In the genomic region with DNA sequence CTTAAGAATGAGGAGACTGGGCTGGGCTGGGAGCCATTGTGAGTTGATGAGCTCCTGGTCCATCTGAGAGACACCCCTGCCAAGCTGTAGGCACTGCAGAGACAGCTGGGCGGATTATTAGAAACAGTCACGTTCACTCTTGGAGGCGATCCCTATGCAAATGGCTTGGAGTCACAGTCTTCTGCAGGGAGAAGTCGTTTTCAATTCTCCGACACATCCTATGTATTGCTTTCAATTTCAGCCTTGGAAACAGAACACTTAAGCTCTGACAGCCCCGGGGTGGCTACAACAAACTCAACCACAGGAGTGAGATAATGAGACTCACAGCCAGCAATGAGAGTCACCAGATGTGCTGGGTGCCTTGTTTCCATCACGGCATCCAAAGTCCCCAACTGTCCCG, we compare ENCODE assay signal across 11 mouse cellular contexts.
DNase-seq lines count a peak whose midpoint lies in the region; ATAC-seq and TF ChIP-seq lines count a peak whose summit lies in the region.
"Had no signal": no experiment of that assay in that cellular context is flagged by ENCODE, and none has a peak within 500 bp of the region (broad histone marks: within the 10 kb centered on the region; RNA-seq: fewer than 3 reads in every experiment).

No protein-coding gene starts in this region.

- WGBS in heart, embryonic 12.5 days = 21% methylated on average over 8 of the region's 8 CpGs
- 6% methylated on average over 8 of the region's 8 CpGs for WGBS in midbrain, postnatal 0 days
- 4% methylated on average over 8 of the region's 8 CpGs for WGBS in midbrain, embryonic 15.5 days
- 21% methylated on average over 8 of the region's 8 CpGs for WGBS in hindbrain, embryonic 16.5 days

- H3K27me3 ChIP-seq in heart, embryonic 12.5 days (replicated peaks) = peaks cover 17% of the 10 kb centered on the region
- no peaks in the 10 kb centered on the region for H3K27me3 ChIP-seq in midbrain, postnatal 0 days (ENCODE audit: insufficient read depth, low read length)
- peaks cover 4% of the 10 kb centered on the region for H3K27me3 ChIP-seq in midbrain, embryonic 15.5 days (replicated peaks)
- no peaks in the 10 kb centered on the region for H3K27me3 ChIP-seq in hindbrain, embryonic 16.5 days (replicated peaks; ENCODE audit: control insufficient read depth, insufficient read depth, low read length)

- no peaks in the 10 kb centered on the region for H3K36me3 ChIP-seq in heart, embryonic 12.5 days
- H3K36me3 ChIP-seq in midbrain, postnatal 0 days (ENCODE audit: insufficient read depth, low read length) = no peaks in the 10 kb centered on the region
- no peaks in the 10 kb centered on the region for H3K36me3 ChIP-seq in midbrain, embryonic 15.5 days (replicated peaks)
- no peaks in the 10 kb centered on the region for H3K36me3 ChIP-seq in hindbrain, embryonic 16.5 days (ENCODE audit: control insufficient read depth, insufficient read depth, low read length)
- H3K36me3 ChIP-seq: midbrain, embryonic 12.5 days had no signal

- H3K4me2 ChIP-seq in heart, embryonic 12.5 days = peak overlapping the region; percentile 31; the same call in 1 of the 2 replicates
- H3K4me2 ChIP-seq in midbrain, postnatal 0 days (ENCODE audit: low read depth, low read length, poor library complexity, severe bottlenecking) = no peak overlapping the region
- no peak overlapping the region for H3K4me2 ChIP-seq in midbrain, embryonic 15.5 days
- H3K4me2 ChIP-seq in hindbrain, embryonic 16.5 days (ENCODE audit: low read length) = peak overlapping the region; percentile 9; the same call in 1 of the 2 replicates
- H3K4me2 ChIP-seq: midbrain, embryonic 12.5 days had no signal

- H3K27ac ChIP-seq in heart, embryonic 12.5 days (ENCODE audit: poor library complexity, severe bottlenecking) = no peak overlapping the region
- H3K27ac ChIP-seq in midbrain, postnatal 0 days (ENCODE audit: low read depth, low read length) = no peak overlapping the region
- H3K27ac ChIP-seq in midbrain, embryonic 15.5 days = no peak overlapping the region
- no peak overlapping the region for H3K27ac ChIP-seq in hindbrain, embryonic 16.5 days (ENCODE audit: low read depth, low read length)
- H3K27ac ChIP-seq: midbrain, embryonic 12.5 days had no signal

- H3K4me1 ChIP-seq in heart, embryonic 12.5 days (replicated peaks) = no peaks in the 10 kb centered on the region
- H3K4me1 ChIP-seq in midbrain, postnatal 0 days (ENCODE audit: insufficient read depth, low read length) = peaks cover 10% of the 10 kb centered on the region; the same call in 1 of the 2 replicates
- peaks cover 23% of the 10 kb centered on the region for H3K4me1 ChIP-seq in midbrain, embryonic 15.5 days
- H3K4me1 ChIP-seq in hindbrain, embryonic 16.5 days (ENCODE audit: control insufficient read depth, insufficient read depth, low read depth, low read length) = peaks cover 5% of the 10 kb centered on the region

- H3K9me3 ChIP-seq in heart, embryonic 12.5 days (replicated peaks) = no peaks in the 10 kb centered on the region
- H3K9me3 ChIP-seq in midbrain, postnatal 0 days (ENCODE audit: low read length) = no peaks in the 10 kb centered on the region
- H3K9me3 ChIP-seq in midbrain, embryonic 15.5 days = no peaks in the 10 kb centered on the region
- H3K9me3 ChIP-seq in hindbrain, embryonic 16.5 days (ENCODE audit: control insufficient read depth, low read length) = no peaks in the 10 kb centered on the region
- H3K9me3 ChIP-seq: midbrain, embryonic 12.5 days had no signal

- no peak overlapping the region for H3K9ac ChIP-seq in heart, embryonic 12.5 days
- no peak overlapping the region for H3K9ac ChIP-seq in midbrain, postnatal 0 days (replicated peaks; ENCODE audit: low read length, poor library complexity, severe bottlenecking)
- H3K9ac ChIP-seq in midbrain, embryonic 15.5 days = no peak overlapping the region
- H3K9ac ChIP-seq in hindbrain, embryonic 16.5 days (ENCODE audit: low read depth, low read length) = no peak overlapping the region
- H3K9ac ChIP-seq: midbrain, embryonic 12.5 days had no signal

- H3K4me3 ChIP-seq in heart, embryonic 12.5 days = no peak overlapping the region
- no peak overlapping the region for H3K4me3 ChIP-seq in midbrain, postnatal 0 days (ENCODE audit: low read depth, low read length)
- H3K4me3 ChIP-seq in midbrain, embryonic 15.5 days = no peak overlapping the region
- H3K4me3 ChIP-seq in hindbrain, embryonic 16.5 days (ENCODE audit: low read length) = no peak overlapping the region
- H3K4me3 ChIP-seq: midbrain, embryonic 12.5 days had no signal

- no peak for ATAC-seq in heart, embryonic 12.5 days (ENCODE audit: insufficient number of reproducible peaks, low FRiP score)
- no peak for ATAC-seq in midbrain, postnatal 0 days (ENCODE audit: low FRiP score)
- no peak for ATAC-seq in midbrain, embryonic 15.5 days (replicated peaks)
- peak; percentile 37; the same call in 1 of the 2 replicates for ATAC-seq in hindbrain, embryonic 16.5 days

- DNase-seq in heart, adult 8-10 months (ENCODE audit: low spot score) = no peak
- DNase-seq in midbrain, postnatal 0 days (ENCODE audit: low spot score) = peak; percentile 64
- peak; percentile 9 for DNase-seq in telencephalon, adult 2 months (ENCODE audit: low read depth, low spot score)
- DNase-seq in kidney, postnatal 14 days = no peak
- no peak for DNase-seq in kidney, adult 9 months
- DNase-seq: cerebellum, adult 2 months; kidney, adult 11 months had no signal

- TF ChIP-seq CTCF in midbrain, postnatal 0 days (IDR thresholded peaks at IDR 0.05) = no peak

Comparison
In these comparisons a context has a peak if more than half of its experiments do, and no peak if none do; other contexts are left out.
1. H3K4me2 ChIP-seq: peak in heart, embryonic 12.5 days (single experiment) and hindbrain, embryonic 16.5 days (single experiment); none in midbrain, postnatal 0 days (single experiment) and midbrain, embryonic 15.5 days (single experiment).
2. DNase-seq: peak in midbrain, postnatal 0 days (single experiment) and telencephalon, adult 2 months (single experiment); none in heart, adult 8-10 months (single experiment), kidney, postnatal 14 days (single experiment) and kidney, adult 9 months (single experiment).